Mouse (Mus musculus) ES-E14 (cell line): ENCODE data around the gene Dzip3. TPM values are rescaled to one million over a fixed set of nuclear protein-coding genes. Genes with fewer than 3 reads are reported as not detected.
A peak's percentile ranks its signal among the peaks of the same experiment; 100 is the strongest.

Experiments used
- DNase-seq: peaks from one replicate; pipeline ENCODE4 v3.0.0-alpha.2; 2013; ENCODE audit warnings: low read depth, low spot score
- H3K27ac ChIP-seq: 2 replicates; pipeline ENCODE4 v1.5.1; 2012; ENCODE audit warnings: low read depth, mild to moderate bottlenecking, low read length, moderate library complexity, mixed read lengths; ENCODE audit not compliant: poor library complexity, insufficient read depth, severe bottlenecking
- H3K36me3 ChIP-seq: 2 replicates; pipeline ENCODE4 v1.6.1; 2012; ENCODE audit warnings: mild to moderate bottlenecking, low read length, moderate library complexity, mixed read lengths; ENCODE audit not compliant: control insufficient read depth, poor library complexity, insufficient read depth, severe bottlenecking
- H3K4me1 ChIP-seq, 2 experiments: fragments of 150-350 bp in 1 of 2; sonication (generic) in 1 of 2; 2 replicates each; pipeline ENCODE4 v1.6.1; 2012; ENCODE audit warnings: low read length in 2 of 2, mild to moderate bottlenecking in 1 of 2, mixed read lengths in 1 of 2; ENCODE audit not compliant: control insufficient read depth in 2 of 2, insufficient read depth in 2 of 2, poor library complexity in 1 of 2
- H3K4me3 ChIP-seq, 2 experiments: fragments of 150-350 bp in 1 of 2; sonication (generic) in 1 of 2; 2 replicates each; pipeline ENCODE4 v1.5.1; 2012; ENCODE audit warnings: low read length in 2 of 2, low read depth in 1 of 2, mild to moderate bottlenecking in 1 of 2, mixed read lengths in 1 of 2; ENCODE audit not compliant: insufficient read depth in 1 of 2, poor library complexity in 1 of 2, severe bottlenecking in 1 of 2
- H3K9ac ChIP-seq: 2 replicates; pipeline ENCODE4 v1.6.1; 2012; ENCODE audit warnings: low read depth, mild to moderate bottlenecking, low read length, mixed read lengths; ENCODE audit not compliant: poor library complexity, insufficient read depth, severe bottlenecking
- H3K9me3 ChIP-seq: fragments of 150-350 bp; sonication (generic); 2 replicates; pipeline ENCODE4 v1.6.1; 2012; ENCODE audit warnings: low read depth, mild to moderate bottlenecking, low read length; ENCODE audit not compliant: control insufficient read depth, insufficient read depth
- CHD2 ChIP-seq: IDR thresholded peaks from 2 replicates; pipeline ENCODE4 v1.6.1; 2014; ENCODE audit warnings: mild to moderate bottlenecking, low read depth, low read length, inconsistent platforms
- HCFC1 ChIP-seq: IDR thresholded peaks from 2 replicates; pipeline ENCODE4 v1.6.1; 2012; ENCODE audit warnings: low read length, inconsistent platforms, borderline replicate concordance; ENCODE audit not compliant: insufficient read depth
- MAFK ChIP-seq: IDR thresholded peaks from 2 replicates; pipeline ENCODE4 v1.6.1; 2014; ENCODE audit warnings: mild to moderate bottlenecking, low read depth, low read length, inconsistent platforms; ENCODE audit not compliant: insufficient read depth
- ZC3H11A ChIP-seq: IDR thresholded peaks from 2 replicates; pipeline ENCODE4 v1.6.1; 2012; ENCODE audit warnings: low read depth, mild to moderate bottlenecking, inconsistent platforms, low read length, borderline replicate concordance
- ZNF384 ChIP-seq: IDR thresholded peaks from 2 replicates; pipeline ENCODE4 v1.6.1; 2012; ENCODE audit warnings: low read depth, low read length, inconsistent platforms
- in situ Hi-C, 2 experiments: fragments of 600-800 bp; cut with MboI; formaldehyde crosslinking; loops; one replicate each; pipeline ENCODE4 v1.15.1; 2025; ENCODE audit warnings: low sequenced_read_pairs in 2 of 2, inconsistent platforms in 1 of 2; ENCODE audit not compliant: unreplicated experiment in 2 of 2
- total RNA-seq: library from RNA; depleted of rRNA; stranded (reverse); fragments of 300-350 nt; gene quantifications from 2 replicates; pipeline ENCODE4 v1.2.3, GENCODE M21; 2012

Gene Dzip3
- total RNA-seq, 1 experiment: 37.8 TPM

DNA sequence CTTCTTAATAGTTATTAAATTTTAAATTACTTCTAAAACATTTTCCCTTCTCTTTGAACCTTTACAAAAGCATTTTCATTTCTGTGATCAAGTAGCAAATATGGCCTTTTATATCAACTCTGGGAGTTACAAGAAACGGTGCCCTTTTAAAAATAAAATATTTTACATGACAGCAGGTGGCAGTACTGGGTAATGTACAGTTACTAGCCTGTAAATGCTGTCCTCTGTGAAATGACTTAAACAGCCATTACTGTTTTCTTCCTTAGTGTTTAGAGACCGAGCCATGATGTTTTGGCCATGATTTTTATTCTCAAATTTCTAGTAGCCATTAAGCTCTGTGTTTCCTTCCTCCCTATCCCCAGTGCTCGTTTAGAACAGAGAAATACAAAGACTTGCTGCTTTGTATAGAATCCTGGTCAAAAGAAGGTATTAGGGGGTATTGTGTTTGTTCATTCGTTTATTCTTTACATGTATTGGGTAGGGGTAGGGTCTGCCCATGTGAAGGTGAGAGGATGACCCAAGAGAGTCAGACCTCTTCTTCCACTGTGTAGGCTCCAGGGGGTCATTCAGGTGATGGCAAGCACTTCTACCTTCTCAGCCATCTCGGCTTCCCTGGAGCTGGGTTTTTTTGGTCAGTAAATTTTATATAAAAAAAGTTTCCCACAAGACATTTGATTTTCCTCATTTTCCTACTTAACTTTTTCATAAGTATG is 22.8 kb upstream of the Dzip3 start:
- in situ Hi-C loops: no loop called here
- no peak overlapping the region for H3K27ac ChIP-seq
- no peak overlapping the region for H3K4me3 ChIP-seq
- DNase-seq: no peak
- no peak overlapping the region for H3K9ac ChIP-seq
- H3K36me3 ChIP-seq: peaks cover 2% of the 10 kb centered on the region; the same call in 1 of the 2 replicates
- no peak for TF ChIP-seq ZNF384
- 0 out of 4 replicates have a peak, but pooled peaks cover 0 to 2% of the 10 kb centered on the region in 2 experiments for H3K4me1 ChIP-seq
- H3K9me3 ChIP-seq: no peaks in the 10 kb centered on the region

- DNase-seq: no peak
- H3K4me1 ChIP-seq: no peaks in the 10 kb centered on the region
- peaks cover 10% of the 10 kb centered on the region for H3K36me3 ChIP-seq
- TF ChIP-seq ZNF384 (no peak), HCFC1 (no peak), CHD2 (no peak), ZC3H11A (no peak), MAFK (no peak)
- H3K4me3 ChIP-seq: no peak overlapping the region
- H3K27ac ChIP-seq: no peak overlapping the region
- in situ Hi-C loops: no loop called here
- no peak overlapping the region for H3K9ac ChIP-seq
- H3K9me3 ChIP-seq: no peaks in the 10 kb centered on the region
Measured at GRCm38 (mm10) chr16:49004151-49004550, 10.2 kb upstream of the Dzip3 start.

- Histone ChIP-seq H3K36me3 (peaks cover 9% of the 10 kb centered on the region), H3K9ac (peak overlapping the region; percentile 90), H3K9me3 (no peaks in the 10 kb centered on the region), H3K27ac (peak overlapping the region; percentile 37), H3K4me3 (peak overlapping the region; percentile 88 to 93), H3K4me1 (peaks cover 2 to 4% of the 10 kb centered on the region in 2 experiments; a peak in 2 of 4 replicates)
- TF ChIP-seq HCFC1 (0 out of 2 replicates have a peak, but pooled peaks have one; percentile 49), ZNF384 (no peak)
- no peak for DNase-seq
- in situ Hi-C loops: no loop called here
Measured at GRCm38 (mm10) chr16:48994343-48994693, 353 bp upstream of the Dzip3 start.

DNA sequence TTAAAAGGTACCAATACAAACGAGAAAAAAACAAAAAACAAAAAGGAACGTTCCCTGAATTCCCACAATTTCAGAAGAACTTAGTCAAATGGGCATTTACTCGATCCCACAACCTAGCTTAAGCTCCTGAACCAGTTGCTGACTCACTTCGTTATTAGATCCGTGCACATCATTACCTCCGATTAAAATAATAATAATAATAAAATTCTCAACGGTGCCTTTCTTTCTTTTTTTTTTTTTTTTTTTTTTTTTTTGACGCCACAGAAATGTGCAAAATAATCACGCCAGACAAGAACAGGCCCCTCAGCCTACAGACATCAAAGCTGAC is 770 bp downstream of the Dzip3 start:
- in situ Hi-C loops: no loop called here
- Histone ChIP-seq H3K36me3 (peaks cover 5% of the 10 kb centered on the region), H3K4me1 (peaks cover 2 to 4% of the 10 kb centered on the region in 2 experiments; a peak in 2 of 4 replicates), H3K9me3 (no peaks in the 10 kb centered on the region), H3K9ac (peak overlapping the region; percentile 99), H3K4me3 (peak overlapping the region; percentile 88 to 93), H3K27ac (peak overlapping the region; percentile 89)
- TF ChIP-seq MAFK (0 out of 2 replicates have a peak, but pooled peaks have one; percentile 2), ZNF384 (peak; percentile 81), HCFC1 (no peak)
- no peak for DNase-seq
